Mouse (Mus musculus) lung, adult 2 months (tissue): ENCODE measurements around the gene 1700003F12Rik.

Experiments
- CTCF ChIP-seq: fragments of 200-500 bp; IDR thresholded peaks from 2 replicates; pipeline ENCODE4 v1.5.1; 2011; ENCODE audit warnings: mild to moderate bottlenecking, low read length, control low read depth; ENCODE audit not compliant: insufficient read depth
- POLR2A ChIP-seq: fragments of 200-500 bp; IDR thresholded peaks from 2 replicates; pipeline ENCODE4 v1.6.1; 2011; ENCODE audit warnings: low read depth, mild to moderate bottlenecking, control low read depth, low read length, borderline replicate concordance; ENCODE audit errors: extremely low read depth

DNA sequence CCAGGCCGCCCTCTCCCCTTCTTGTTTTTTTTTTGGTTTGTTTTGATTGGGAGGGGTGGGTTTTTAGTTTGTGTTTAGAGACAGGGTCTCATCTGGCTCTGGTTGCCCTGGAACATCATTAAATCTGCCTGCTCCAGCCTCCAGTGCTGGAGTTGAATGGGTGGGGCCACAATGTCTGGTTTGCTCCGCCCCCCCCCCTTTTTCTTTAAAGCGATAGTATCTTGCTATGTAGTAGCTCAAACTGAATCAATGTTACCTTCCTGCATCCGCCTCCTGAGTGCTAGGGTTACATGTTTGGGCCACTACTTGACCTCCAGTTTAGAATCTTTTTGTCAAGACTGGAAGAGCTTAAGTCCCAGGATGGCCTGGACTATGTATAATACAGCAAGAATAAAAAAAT lies 24.4 kb downstream of the 1700003F12Rik start:
- TF ChIP-seq CTCF (no peak), POLR2A (no peak)
